Mouse (Mus musculus): Measurements from ENCODE around the gene Mis12. TPM values are rescaled to one million over a fixed set of nuclear protein-coding genes. Genes with fewer than 3 reads are reported as not detected.
A peak's percentile ranks its signal among the peaks of the same experiment; 100 is the strongest.

Mis12 gene
- total and polyA plus RNA-seq, 2 experiments from 2014 or later: 5.5 to 11.4 TPM

GRCm38 (mm10) chr11:71033163-71033761, 13.9 kb downstream of the Mis12 start, which contains the start of gene 6330403K07Rik:
TSS of gene 6330403K07Rik (minus strand) at chr11:71033513.
- Histone ChIP-seq H3K4me2 (ENCODE audit: low read depth, low read length) (peak within 1 kb of the TSS; percentile 76), H3K9me3 (replicated peaks; ENCODE audit: control insufficient read depth, low read length) (no peaks in the 10 kb centered on the region), H3K36me3 (replicated peaks; ENCODE audit: control insufficient read depth, insufficient read depth, low read length) (no peaks in the 10 kb centered on the region), H3K27ac (ENCODE audit: low read depth) (no peak within 1 kb of the TSS), H3K9ac (replicated peaks; ENCODE audit: low read depth, low read length) (peak within 1 kb of the TSS; percentile 29; the same call in 1 of the 2 replicates), H3K4me3 (ENCODE audit: low read depth, low read length) (peak within 1 kb of the TSS; percentile 47), H3K4me1 (ENCODE audit: control insufficient read depth, insufficient read depth) (no peaks in the 10 kb centered on the region), H3K27me3 (ENCODE audit: control insufficient read depth, insufficient read depth, low read length) (no peaks in the 10 kb centered on the region)
- TF ChIP-seq EP300 (IDR thresholded peaks at IDR 0.05; ENCODE audit: low read depth) (no peak), CTCF (IDR thresholded peaks at IDR 0.05; ENCODE audit: low read depth) (no peak)
- WGBS: 2% methylated on average over 31 of the region's 31 CpGs
- peak; percentile 17 for DNase-seq (ENCODE audit: low spot score)
- peak; percentile 76 for ATAC-seq (ENCODE audit: insufficient read depth, low read depth)

GRCm38 (mm10) chr11:71039526-71040298, 20.3 kb downstream of the Mis12 start:
- DNase-seq (ENCODE audit: low spot score): no peak
- WGBS: 96% methylated on average over 5 of the region's 5 CpGs
- Histone ChIP-seq H3K27me3 (ENCODE audit: control insufficient read depth, insufficient read depth, low read length) (no peaks in the 10 kb centered on the region), H3K4me2 (ENCODE audit: low read depth, low read length) (no peak overlapping the region), H3K4me1 (ENCODE audit: control insufficient read depth, insufficient read depth) (no peaks in the 10 kb centered on the region), H3K9me3 (replicated peaks; ENCODE audit: control insufficient read depth, low read length) (no peaks in the 10 kb centered on the region), H3K27ac (ENCODE audit: low read depth) (no peak overlapping the region), H3K36me3 (replicated peaks; ENCODE audit: control insufficient read depth, insufficient read depth, low read length) (no peaks in the 10 kb centered on the region), H3K9ac (replicated peaks; ENCODE audit: low read depth, low read length) (no peak overlapping the region), H3K4me3 (ENCODE audit: low read depth, low read length) (no peak overlapping the region)
- no peak for TF ChIP-seq CTCF (IDR thresholded peaks at IDR 0.05; ENCODE audit: low read depth)
- TF ChIP-seq EP300 (IDR thresholded peaks at IDR 0.05; ENCODE audit: low read depth): no peak
- no peak for ATAC-seq (ENCODE audit: insufficient read depth, low read depth)

- Histone ChIP-seq H3K27ac (ENCODE audit: low read depth) (no peak overlapping the region), H3K36me3 (replicated peaks; ENCODE audit: control insufficient read depth, insufficient read depth, low read length) (no peaks in the 10 kb centered on the region), H3K4me2 (ENCODE audit: low read depth, low read length) (no peak overlapping the region), H3K27me3 (ENCODE audit: control insufficient read depth, insufficient read depth, low read length) (no peaks in the 10 kb centered on the region), H3K9me3 (replicated peaks; ENCODE audit: control insufficient read depth, low read length) (no peaks in the 10 kb centered on the region), H3K4me3 (ENCODE audit: low read depth, low read length) (no peak overlapping the region), H3K4me1 (ENCODE audit: control insufficient read depth, insufficient read depth) (no peaks in the 10 kb centered on the region), H3K9ac (replicated peaks; ENCODE audit: low read depth, low read length) (no peak overlapping the region)
- 0% methylated on average over 1 of the region's 1 CpGs for WGBS
- TF ChIP-seq EP300 (IDR thresholded peaks at IDR 0.05; ENCODE audit: low read depth) (no peak), CTCF (IDR thresholded peaks at IDR 0.05; ENCODE audit: low read depth) (peak; percentile 58)
- ATAC-seq (ENCODE audit: insufficient read depth, low read depth) (no peak), DNase-seq (ENCODE audit: low spot score) (peak; percentile 33)
Measured at GRCm38 (mm10) chr11:71052554-71052953, 33.1 kb downstream of the Mis12 start.

- no peak for DNase-seq (ENCODE audit: low spot score)
- no peaks in the 10 kb centered on the region for H3K36me3 ChIP-seq (replicated peaks; ENCODE audit: control insufficient read depth, insufficient read depth, low read length)
- H3K4me3 ChIP-seq (ENCODE audit: low read depth, low read length): no peak overlapping the region
- TF ChIP-seq CTCF (IDR thresholded peaks at IDR 0.05; ENCODE audit: low read depth): no peak
- TF ChIP-seq EP300 (IDR thresholded peaks at IDR 0.05; ENCODE audit: low read depth): no peak
- no peak overlapping the region for H3K9ac ChIP-seq (replicated peaks; ENCODE audit: low read depth, low read length)
- no peaks in the 10 kb centered on the region; the same call in 1 of the 2 replicates for H3K9me3 ChIP-seq (replicated peaks; ENCODE audit: control insufficient read depth, low read length)
- no peak for ATAC-seq (ENCODE audit: insufficient read depth, low read depth)
- no peak overlapping the region for H3K27ac ChIP-seq (ENCODE audit: low read depth)
- H3K4me2 ChIP-seq (ENCODE audit: low read depth, low read length): no peak overlapping the region
- H3K27me3 ChIP-seq (ENCODE audit: control insufficient read depth, insufficient read depth, low read length): no peaks in the 10 kb centered on the region
- no peaks in the 10 kb centered on the region for H3K4me1 ChIP-seq (ENCODE audit: control insufficient read depth, insufficient read depth)
- 49% methylated on average over 1 of the region's 1 CpGs for WGBS
Measured at GRCm38 (mm10) chr11:71076342-71076741, 56.9 kb downstream of the Mis12 start.

Other genes with a start within 250 kb of the Mis12 start
- gene Scimp, start 207.0 kb upstream of the Mis12 start, total RNA-seq (2014; rRNA removed; ENCODE audit: low replicate concordance): not detected in 2 replicates
- gene Scimp, start 207.0 kb upstream of the Mis12 start, polyA plus RNA-seq (2015; fragmentation: Nextera tagmentation; extraction: Ambion mirVana): 0.38 and 0.49 TPM in 2 replicates
- 10.5 and 12.2 TPM in 2 replicates for gene Rabep1, start 174.8 kb upstream of the Mis12 start, total RNA-seq (2014; rRNA removed; ENCODE audit: low replicate concordance)
- gene Rabep1, start 174.8 kb upstream of the Mis12 start, polyA plus RNA-seq (2015; fragmentation: Nextera tagmentation; extraction: Ambion mirVana): 29.8 and 32.2 TPM in 2 replicates
- gene Nup88, start 49.6 kb upstream of the Mis12 start, total RNA-seq (2014; rRNA removed; ENCODE audit: low replicate concordance): 49.9 and 66.8 TPM in 2 replicates
- 81.5 and 88.4 TPM in 2 replicates for gene Nup88, start 49.6 kb upstream of the Mis12 start, polyA plus RNA-seq (2015; fragmentation: Nextera tagmentation; extraction: Ambion mirVana)
- gene Rpain, start 49.4 kb upstream of the Mis12 start, total RNA-seq (2014; rRNA removed; ENCODE audit: low replicate concordance): 12.7 and 25.3 TPM in 2 replicates
- 45.9 and 53.2 TPM in 2 replicates for gene Rpain, start 49.4 kb upstream of the Mis12 start, polyA plus RNA-seq (2015; fragmentation: Nextera tagmentation; extraction: Ambion mirVana)
- gene C1qbp, start 36.6 kb upstream of the Mis12 start, total RNA-seq (2014; rRNA removed; ENCODE audit: low replicate concordance): 10.3 and 20.6 TPM in 2 replicates
- 308 and 311 TPM in 2 replicates for gene C1qbp, start 36.6 kb upstream of the Mis12 start, polyA plus RNA-seq (2015; fragmentation: Nextera tagmentation; extraction: Ambion mirVana)
- gene Dhx33, start 15.2 kb upstream of the Mis12 start, total RNA-seq (2014; rRNA removed; ENCODE audit: low replicate concordance): 19.6 and 20.6 TPM in 2 replicates
- gene Dhx33, start 15.2 kb upstream of the Mis12 start, polyA plus RNA-seq (2015; fragmentation: Nextera tagmentation; extraction: Ambion mirVana): 5.8 and 6.3 TPM in 2 replicates
- gene Derl2, start 230 bp downstream of the Mis12 start, total RNA-seq (2014; rRNA removed; ENCODE audit: low replicate concordance): 30.0 and 37.3 TPM in 2 replicates
- gene Derl2, start 230 bp downstream of the Mis12 start, polyA plus RNA-seq (2015; fragmentation: Nextera tagmentation; extraction: Ambion mirVana): 32.3 and 36.5 TPM in 2 replicates
- 4.4 and 5.4 TPM in 2 replicates for gene 6330403K07Rik, start 13.9 kb downstream of the Mis12 start, total RNA-seq (2014; rRNA removed; ENCODE audit: low replicate concordance)
- gene 6330403K07Rik, start 13.9 kb downstream of the Mis12 start, polyA plus RNA-seq (2015; fragmentation: Nextera tagmentation; extraction: Ambion mirVana): 6.0 and 8.1 TPM in 2 replicates
- gene Nlrp1a, start 125.1 kb downstream of the Mis12 start, total RNA-seq (2014; rRNA removed; ENCODE audit: low replicate concordance): not detected in 2 replicates
- 0.04 TPM in 2 replicates for gene Nlrp1a, start 125.1 kb downstream of the Mis12 start, polyA plus RNA-seq (2015; fragmentation: Nextera tagmentation; extraction: Ambion mirVana)
- 0.19 TPM in 1 of 2 replicates, not detected in the other for gene Nlrp1b, start 211.1 kb downstream of the Mis12 start, total RNA-seq (2014; rRNA removed; ENCODE audit: low replicate concordance)
- 0.04 TPM in 1 of 2 replicates, not detected in the other for gene Nlrp1b, start 211.1 kb downstream of the Mis12 start, polyA plus RNA-seq (2015; fragmentation: Nextera tagmentation; extraction: Ambion mirVana)